Mouse (Mus musculus) embryonic facial prominence, embryonic 14.5 days (tissue): ENCODE results near the gene Anks3. TPM values are rescaled to one million over a fixed set of nuclear protein-coding genes. Genes with fewer than 3 reads are reported as not detected.

ENCODE experiments used
- ATAC-seq: fragments of 200-750 bp; cut with Nextera tagmentation; 2 replicates; pipeline ENCODE4 v1.8.0; 2017; ENCODE audit warnings: low read depth, moderate number of reproducible peaks, moderate TSS enrichment
- DNase-seq: peaks from one replicate; pipeline ENCODE4 v3.0.0-alpha.2; 2015; ENCODE audit warnings: low spot score
- H3K27ac ChIP-seq: fragments of 300-500 bp; sonication (generic); replicated peaks from 2 replicates; pipeline ENCODE4 v1.5.1; 2014; ENCODE audit warnings: low read depth, mild to moderate bottlenecking, low read length, moderate library complexity
- H3K27me3 ChIP-seq: fragments of 300-500 bp; sonication (generic); replicated peaks from 2 replicates; pipeline ENCODE4 v1.6.1; 2014; ENCODE audit warnings: low read length; ENCODE audit not compliant: control insufficient read depth, insufficient read depth
- H3K36me3 ChIP-seq: fragments of 300-500 bp; sonication (generic); 2 replicates; pipeline ENCODE4 v1.6.1; 2014; ENCODE audit warnings: low read length, mixed read lengths; ENCODE audit not compliant: control insufficient read depth, insufficient read depth
- H3K4me1 ChIP-seq: fragments of 300-500 bp; sonication (generic); 2 replicates; pipeline ENCODE4 v1.6.1; 2014; ENCODE audit warnings: antibody characterized with exemption, low read length; ENCODE audit not compliant: control insufficient read depth, insufficient read depth
- H3K4me2 ChIP-seq: fragments of 300-500 bp; sonication (generic); 2 replicates; pipeline ENCODE4 v1.6.1; 2014; ENCODE audit warnings: low read depth, mild to moderate bottlenecking, low read length, moderate library complexity, mixed read lengths
- H3K4me3 ChIP-seq: fragments of 300-500 bp; sonication (generic); 2 replicates; pipeline ENCODE4 v1.5.1; 2014; ENCODE audit warnings: low read depth, mild to moderate bottlenecking, low read length
- H3K9ac ChIP-seq: fragments of 300-500 bp; sonication (generic); 2 replicates; pipeline ENCODE4 v1.6.1; 2014; ENCODE audit warnings: low read depth, mild to moderate bottlenecking, low read length, moderate library complexity, mixed read lengths
- H3K9me3 ChIP-seq: fragments of 300-500 bp; sonication (generic); 2 replicates; pipeline ENCODE4 v1.6.1; 2016; ENCODE audit warnings: low read length; ENCODE audit not compliant: control insufficient read depth
- WGBS: fragments of 180-500 bp; shearing (Covaris S2); extraction: QIAGEN DNeasy Blood & Tissue Kit; methylation state at CpG from one replicate; pipeline ENCODE4 v1.1.7; 2014; 5-methylcytosine and 5-hydroxymethylcytosine counted together
- polyA plus RNA-seq: library from polyadenylated mRNA; unstranded; fragments of >200 nt; fragmentation: Nextera tagmentation; extraction: Ambion mirVana; gene quantifications from 2 replicates; pipeline ENCODE4 v1.2.1, GENCODE M21; 2014

Anks3 gene
- polyA plus RNA-seq, 1 experiment from 2014 or later = 48.3 TPM

- peak overlapping the region; percentile 76 for H3K4me2 ChIP-seq
These were observed 23.6 kb downstream of the Anks3 start for GRCm38 (mm10) chr16:4940311-4940850.

GRCm38 (mm10) chr16:4939412-4939811 lies 24.6 kb downstream of the Anks3 start:
- WGBS = 2% methylated on average over 16 of the region's 16 CpGs
- Histone ChIP-seq H3K4me2 (peak overlapping the region; percentile 76), H3K4me3 (peak overlapping the region; percentile 82), H3K27ac (peak overlapping the region; percentile 83), H3K27me3 (no peaks in the 10 kb centered on the region), H3K9ac (peak overlapping the region; percentile 92), H3K9me3 (no peaks in the 10 kb centered on the region), H3K4me1 (0 out of 2 replicates have a peak, but pooled peaks cover 3% of the 10 kb centered on the region), H3K36me3 (peaks cover 75% of the 10 kb centered on the region)
- ATAC-seq (peak; percentile 74), DNase-seq (peak; percentile 62)

More at GRCm38 (mm10) chr16:4940311-4940850, 23.6 kb downstream of the Anks3 start:
- ATAC-seq = no peak
- Histone ChIP-seq H3K9ac (peak overlapping the region; percentile 92), H3K27me3 (no peaks in the 10 kb centered on the region), H3K36me3 (peaks cover 74% of the 10 kb centered on the region), H3K4me3 (peak overlapping the region; percentile 82; the same call in 1 of the 2 replicates), H3K27ac (no peak overlapping the region), H3K9me3 (no peaks in the 10 kb centered on the region), H3K4me1 (0 out of 2 replicates have a peak, but pooled peaks cover 3% of the 10 kb centered on the region)
- no peak for DNase-seq
- WGBS = 86% methylated on average over 10 of the region's 10 CpGs

- Histone ChIP-seq H3K36me3 (peaks cover 75% of the 10 kb centered on the region), H3K9ac (peak overlapping the region; percentile 92), H3K4me2 (peak overlapping the region; percentile 76), H3K27ac (peak overlapping the region; percentile 83), H3K4me1 (0 out of 2 replicates have a peak, but pooled peaks cover 3% of the 10 kb centered on the region), H3K27me3 (no peaks in the 10 kb centered on the region), H3K4me3 (peak overlapping the region; percentile 82), H3K9me3 (no peaks in the 10 kb centered on the region)
- ATAC-seq = peak; percentile 97
- DNase-seq = peak; percentile 98
- WGBS = 0% methylated on average over 17 of the region's 28 CpGs
These were observed 25.0 kb downstream of the Anks3 start for GRCm38 (mm10) chr16:4938989-4939388.

GRCm38 (mm10) chr16:4938461-4938860 lies 25.5 kb downstream of the Anks3 start, which contains the start of gene Nudt16l1:
Gene Nudt16l1 (plus strand): TSS chr16:4938761.
- H3K9ac ChIP-seq = peak within 1 kb of the TSS; percentile 92
- no peak for DNase-seq
- H3K9me3 ChIP-seq = no peaks in the 10 kb centered on the region
- ATAC-seq = no peak
- peak within 1 kb of the TSS; percentile 83 for H3K27ac ChIP-seq
- H3K4me2 ChIP-seq = peak within 1 kb of the TSS; percentile 76
- H3K27me3 ChIP-seq = no peaks in the 10 kb centered on the region
- H3K4me3 ChIP-seq = peak within 1 kb of the TSS; percentile 82
- H3K36me3 ChIP-seq = peaks cover 75% of the 10 kb centered on the region
- H3K4me1 ChIP-seq = 0 out of 2 replicates have a peak, but pooled peaks cover 3% of the 10 kb centered on the region
- 0% methylated on average over 2 of the region's 2 CpGs for WGBS

GRCm38 (mm10) chr16:4937351-4938190 lies 26.4 kb downstream of the Anks3 start:
- H3K27ac ChIP-seq = no peak overlapping the region
- H3K4me2 ChIP-seq = no peak overlapping the region
- 93% methylated on average over 8 of the region's 8 CpGs for WGBS
- peaks cover 75% of the 10 kb centered on the region for H3K36me3 ChIP-seq
- no peaks in the 10 kb centered on the region for H3K9me3 ChIP-seq
- ATAC-seq (no peak), DNase-seq (no peak)
- H3K27me3 ChIP-seq = no peaks in the 10 kb centered on the region
- H3K9ac ChIP-seq = no peak overlapping the region
- 0 out of 2 replicates have a peak, but pooled peaks cover 3% of the 10 kb centered on the region for H3K4me1 ChIP-seq
- no peak overlapping the region for H3K4me3 ChIP-seq

GRCm38 (mm10) chr16:4935931-4936703 lies 27.9 kb downstream of the Anks3 start:
- H3K36me3 ChIP-seq = peaks cover 75% of the 10 kb centered on the region
- peak; percentile 45 for DNase-seq

GRCm38 (mm10) chr16:4935430-4935829 lies 28.6 kb downstream of the Anks3 start:
- no peak overlapping the region for H3K27ac ChIP-seq

More at GRCm38 (mm10) chr16:4935931-4936703, 27.9 kb downstream of the Anks3 start:
- H3K4me1 ChIP-seq = 0 out of 2 replicates have a peak, but pooled peaks cover 3% of the 10 kb centered on the region
- H3K27ac ChIP-seq = no peak overlapping the region
- no peak for ATAC-seq
- H3K4me2 ChIP-seq = no peak overlapping the region
- H3K27me3 ChIP-seq = no peaks in the 10 kb centered on the region
- WGBS = 83% methylated on average over 10 of the region's 10 CpGs
- no peak overlapping the region for H3K9ac ChIP-seq
- H3K4me3 ChIP-seq = no peak overlapping the region
- H3K9me3 ChIP-seq = no peaks in the 10 kb centered on the region

GRCm38 (mm10) chr16:4932429-4932828 lies 31.6 kb downstream of the Anks3 start:
- H3K4me3 ChIP-seq = no peak overlapping the region
- no peak for ATAC-seq

More at GRCm38 (mm10) chr16:4935430-4935829, 28.6 kb downstream of the Anks3 start:
- H3K4me1 ChIP-seq = 0 out of 2 replicates have a peak, but pooled peaks cover 3% of the 10 kb centered on the region
- DNase-seq (no peak), ATAC-seq (no peak)
- no peak overlapping the region for H3K9ac ChIP-seq
- WGBS = 98% methylated on average over 31 of the region's 31 CpGs
- H3K36me3 ChIP-seq = peaks cover 75% of the 10 kb centered on the region
- no peak overlapping the region for H3K4me2 ChIP-seq
- no peaks in the 10 kb centered on the region for H3K27me3 ChIP-seq
- no peaks in the 10 kb centered on the region for H3K9me3 ChIP-seq
- no peak overlapping the region for H3K4me3 ChIP-seq

More at GRCm38 (mm10) chr16:4932429-4932828, 31.6 kb downstream of the Anks3 start:
- Histone ChIP-seq H3K27ac (no peak overlapping the region), H3K27me3 (no peaks in the 10 kb centered on the region), H3K4me1 (no peaks in the 10 kb centered on the region), H3K9me3 (no peaks in the 10 kb centered on the region), H3K9ac (no peak overlapping the region), H3K4me2 (no peak overlapping the region), H3K36me3 (peaks cover 97% of the 10 kb centered on the region)
- DNase-seq = no peak
- 94% methylated on average over 3 of the region's 3 CpGs for WGBS
